Mouse (Mus musculus) liver, embryonic 14 days (tissue): Measurements from ENCODE around the gene Blvrb. TPM values are rescaled to one million over a fixed set of nuclear protein-coding genes. Genes with fewer than 3 reads are reported as not detected.

Experiments used
- polyA plus RNA-seq: library from polyadenylated mRNA; depleted of rRNA; stranded (reverse); fragments of >200 nt; gene quantifications from 2 replicates; pipeline ENCODE4 v1.2.3, GENCODE M21; 2012; rRNA removed

The Blvrb gene
- 646 and 662 TPM in 2 replicates for polyA plus RNA-seq

DNA sequence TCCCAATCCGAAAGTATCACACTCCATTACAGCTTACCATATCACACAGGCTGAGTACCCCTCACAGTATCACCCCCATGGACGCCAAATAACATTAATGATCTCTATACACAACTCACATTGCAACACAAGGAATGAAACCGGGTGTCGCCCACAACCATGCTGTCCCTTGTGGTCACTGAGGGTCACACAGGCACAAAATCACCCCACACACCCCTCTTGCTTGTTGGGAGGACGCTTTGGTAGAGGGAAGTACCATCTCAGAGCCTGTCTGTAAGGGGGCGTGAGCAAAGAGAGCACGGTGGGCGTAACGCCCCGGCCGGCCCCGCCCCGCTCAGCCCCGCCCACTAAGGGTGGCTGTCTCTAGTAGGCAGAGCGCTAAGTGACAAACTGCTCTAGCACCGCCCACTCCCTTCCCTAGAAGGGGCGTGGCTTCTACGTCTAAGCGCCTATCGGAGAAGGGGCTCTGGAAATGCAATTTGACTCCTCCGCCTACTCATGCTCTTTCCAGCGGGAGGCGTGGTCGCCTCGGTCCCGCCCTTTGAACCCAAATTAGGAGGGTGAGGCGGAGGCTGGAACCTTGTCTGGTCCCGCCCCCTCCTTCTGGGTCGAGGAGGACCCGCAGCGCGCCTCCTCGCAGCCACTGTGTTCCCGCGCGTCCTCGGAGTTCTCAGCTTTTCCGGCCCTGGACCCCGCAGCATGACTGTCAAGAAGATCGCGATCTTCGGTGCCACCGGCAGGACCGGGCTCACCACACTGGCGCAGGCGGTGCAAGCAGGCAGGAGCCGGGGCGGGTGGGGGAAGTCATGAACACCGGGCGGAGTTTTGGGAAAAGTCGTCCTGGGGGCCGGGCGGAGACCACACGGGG is at the start of gene Blvrb, which contains the start of gene Sptbn4:
TSS of gene Blvrb (plus strand) at position 560 of the 868 bp plus-strand sequence.
TSS of gene Sptbn4 (minus strand) at position 268 of the 868 bp plus-strand sequence.

DNA sequence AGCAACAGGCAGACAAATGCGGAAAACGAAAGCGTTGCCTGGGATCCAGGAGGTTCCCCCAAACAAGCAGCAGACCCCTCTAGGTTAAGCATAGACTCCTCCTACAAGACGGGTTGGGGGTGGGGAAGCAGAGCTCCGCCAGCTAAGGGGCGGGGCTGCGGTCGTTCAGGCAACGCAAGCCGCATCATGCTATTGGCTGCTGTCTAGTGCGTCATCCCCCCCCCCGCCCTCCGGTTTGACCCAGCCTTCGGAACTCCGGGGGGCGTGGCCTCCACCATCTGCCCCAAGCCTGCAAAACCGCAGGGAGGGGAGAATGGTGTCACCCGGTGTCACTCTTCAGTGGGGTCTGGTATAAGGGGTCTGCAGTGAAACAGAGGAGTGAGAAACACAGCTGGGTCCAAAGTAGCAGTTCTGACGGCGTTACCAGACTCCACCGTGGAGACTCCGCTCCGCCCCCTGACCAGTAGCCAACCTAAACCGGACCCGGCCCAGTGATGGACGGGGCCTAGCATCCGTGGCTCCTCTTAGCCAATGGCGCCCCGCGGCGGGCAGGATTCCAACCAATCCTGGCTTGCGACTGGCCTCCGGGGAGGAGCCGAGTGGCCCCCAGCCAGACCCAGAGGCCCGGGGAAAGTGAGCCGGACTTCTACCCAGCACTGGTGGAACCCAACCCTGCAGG is 25.5 kb downstream of the Blvrb start, which contains the start of gene Sertad3:
TSS of gene Sertad3 (plus strand) at position 613 of the 679 bp plus-strand sequence.

DNA sequence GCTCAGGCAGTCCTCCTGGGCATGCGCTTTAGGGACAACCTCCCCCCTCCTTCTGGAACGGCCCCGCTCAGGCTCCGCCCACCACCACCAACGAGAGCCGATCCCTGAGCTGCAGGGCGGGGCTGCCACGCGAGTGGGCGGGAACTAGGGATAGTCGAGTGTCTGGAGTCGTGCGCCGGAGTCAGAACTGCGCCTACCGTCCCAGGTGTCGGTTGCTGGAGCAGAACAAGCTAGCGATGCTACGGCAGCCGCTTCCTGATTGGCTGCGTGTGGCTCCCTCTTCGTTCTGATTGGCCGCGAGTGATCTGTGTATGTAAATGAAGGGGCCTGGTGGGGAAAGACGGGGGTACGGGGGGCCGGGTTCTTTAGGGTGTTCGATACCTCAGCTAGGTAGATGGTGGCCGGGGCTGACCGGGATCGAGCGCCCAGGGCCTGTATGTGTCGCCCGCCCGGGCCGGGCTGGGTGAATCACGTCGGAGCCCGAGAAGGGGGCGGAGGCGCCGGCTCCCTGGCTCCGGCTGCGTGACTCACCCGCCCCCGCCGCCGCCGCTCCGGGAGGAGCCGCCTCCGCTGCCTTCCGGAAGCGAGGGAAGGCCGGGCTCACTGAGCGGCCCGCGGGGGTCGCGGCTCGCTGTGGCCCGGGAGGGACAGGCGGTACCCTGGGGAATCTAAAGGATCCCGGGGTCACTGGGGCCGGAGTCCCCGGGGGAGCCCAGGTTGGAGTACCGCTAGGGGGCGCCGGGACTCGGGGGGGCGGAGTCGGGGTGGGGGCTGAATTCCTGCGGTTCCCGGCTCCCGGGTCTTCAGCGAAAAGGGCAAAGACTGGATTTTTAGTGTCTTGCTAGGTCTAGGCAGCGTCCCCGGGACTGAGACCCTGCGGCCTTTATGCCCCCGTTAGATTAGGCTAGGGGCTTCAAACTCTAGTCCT is 39.3 kb downstream of the Blvrb start, which contains the start of gene Sertad1:
TSS of gene Sertad1 (plus strand) at position 141 of the 928 bp plus-strand sequence.

DNA sequence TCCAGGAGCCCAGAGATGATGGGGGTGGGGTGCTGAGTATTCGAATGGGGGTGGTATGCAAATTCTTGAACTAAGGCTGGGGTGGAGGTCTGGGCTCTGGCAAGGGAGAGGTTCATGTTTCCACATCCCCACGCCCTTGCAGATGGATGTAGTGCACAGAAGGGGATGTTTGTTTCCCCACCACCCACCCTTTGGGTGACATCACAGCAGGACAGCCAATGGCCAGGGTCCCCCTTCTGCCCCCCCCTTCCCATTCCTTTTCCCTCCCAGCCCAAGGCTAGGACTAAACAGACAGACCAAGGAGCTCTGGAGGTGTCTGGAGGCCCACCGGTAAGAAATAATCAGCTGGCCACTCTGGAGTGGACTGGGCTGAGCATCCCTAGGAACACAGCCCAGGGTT is 51.3 kb downstream of the Blvrb start, which contains the start of gene Prx:
TSS of gene Prx (plus strand) at position 289 of the 400 bp plus-strand sequence.

Other genes starting within 250 kb of the Blvrb start
- gene Itpkc, start 219.3 kb upstream of the Blvrb start, polyA plus RNA-seq: 1.8 and 2.1 TPM in 2 replicates
- gene Coq8b, start 215.0 kb upstream of the Blvrb start, polyA plus RNA-seq: 8.3 and 9.1 TPM in 2 replicates
- 1.4 and 2.1 TPM in 2 replicates for gene Numbl, start 189.5 kb upstream of the Blvrb start, polyA plus RNA-seq
- gene Ltbp4, start 110.3 kb upstream of the Blvrb start, polyA plus RNA-seq: 4.1 and 4.5 TPM in 2 replicates
- 16.5 and 19.7 TPM in 2 replicates for gene Shkbp1, start 92.0 kb upstream of the Blvrb start, polyA plus RNA-seq
- 0.16 TPM in 1 of 2 replicates, not detected in the other for gene Gm20479, start 90.6 kb upstream of the Blvrb start, polyA plus RNA-seq
- 0.06 and 0.07 TPM in 2 replicates for gene Sptbn4, start 292 bp upstream of the Blvrb start, polyA plus RNA-seq
- 21.9 and 25.8 TPM in 2 replicates for gene Sertad3, start 25.8 kb downstream of the Blvrb start, polyA plus RNA-seq
- 8.9 and 10.4 TPM in 2 replicates for gene Sertad1, start 38.9 kb downstream of the Blvrb start, polyA plus RNA-seq
- gene Prx, start 51.3 kb downstream of the Blvrb start, polyA plus RNA-seq: 0.66 and 0.74 TPM in 2 replicates
- 0.43 and 0.51 TPM in 2 replicates for gene Hipk4, start 75.3 kb downstream of the Blvrb start, polyA plus RNA-seq
- gene Pld3, start 105.2 kb downstream of the Blvrb start, polyA plus RNA-seq: 40.9 and 46.4 TPM in 2 replicates
- 11.7 and 13.6 TPM in 2 replicates for gene 2310022A10Rik, start 105.3 kb downstream of the Blvrb start, polyA plus RNA-seq
- 20.9 and 24.0 TPM in 2 replicates for gene Akt2, start 143.6 kb downstream of the Blvrb start, polyA plus RNA-seq
- gene Ttc9b, start 205.9 kb downstream of the Blvrb start, polyA plus RNA-seq: 0.01 TPM in 1 of 2 replicates, not detected in the other
- gene Map3k10, start 226.6 kb downstream of the Blvrb start, polyA plus RNA-seq: 3.2 TPM in 2 replicates
- gene Zfp607b, start 241.4 kb downstream of the Blvrb start, polyA plus RNA-seq: 0.18 and 0.48 TPM in 2 replicates